Mouse (Mus musculus) heart, embryonic 13.5 days (tissue): ENCODE results near the gene Cemip. TPM values are rescaled to one million over a fixed set of nuclear protein-coding genes. Genes with fewer than 3 reads are reported as not detected.

Experiments
- ATAC-seq: fragments of 200-750 bp; cut with Nextera tagmentation; 2 replicates; pipeline ENCODE4 v1.8.0; 2017; ENCODE audit warnings: moderate TSS enrichment; ENCODE audit not compliant: insufficient number of reproducible peaks, low FRiP score, low TSS enrichment; ENCODE audit errors: extremely low read depth
- H3K27ac ChIP-seq: fragments of 300-500 bp; sonication (generic); replicated peaks from 2 replicates; pipeline ENCODE4 v1.5.1; 2015; ENCODE audit warnings: moderate library complexity, mild to moderate bottlenecking, inconsistent platforms
- H3K27me3 ChIP-seq: fragments of 300-500 bp; sonication (generic); replicated peaks from 2 replicates; pipeline ENCODE4 v1.6.1; 2015; ENCODE audit warnings: mild to moderate bottlenecking, inconsistent platforms
- H3K36me3 ChIP-seq: fragments of 300-500 bp; sonication (generic); 2 replicates; pipeline ENCODE4 v1.6.1; 2015; ENCODE audit warnings: mild to moderate bottlenecking, inconsistent platforms
- H3K4me1 ChIP-seq: fragments of 300-500 bp; sonication (generic); 2 replicates; pipeline ENCODE4 v1.6.1; 2015; ENCODE audit warnings: inconsistent platforms
- H3K4me2 ChIP-seq: fragments of 300-500 bp; sonication (generic); 2 replicates; pipeline ENCODE4 v1.6.1; 2015; ENCODE audit warnings: inconsistent platforms, mild to moderate bottlenecking, moderate library complexity
- H3K4me3 ChIP-seq: fragments of 300-500 bp; sonication (generic); 2 replicates; pipeline ENCODE4 v1.5.1; 2015; ENCODE audit warnings: moderate library complexity, mild to moderate bottlenecking, inconsistent platforms
- H3K9ac ChIP-seq: fragments of 300-500 bp; sonication (generic); 2 replicates; pipeline ENCODE4 v1.6.1; 2015; ENCODE audit warnings: inconsistent platforms, mild to moderate bottlenecking, moderate library complexity
- H3K9me3 ChIP-seq: fragments of 300-500 bp; sonication (generic); 2 replicates; pipeline ENCODE4 v1.6.1; 2016; ENCODE audit warnings: inconsistent platforms
- WGBS: fragments of 180-500 bp; shearing (Covaris S2); methylation state at CpG from one replicate; pipeline ENCODE4 v1.1.7; 2015; ENCODE audit warnings: mixed read lengths; 5-methylcytosine and 5-hydroxymethylcytosine counted together
- polyA plus RNA-seq: library from polyadenylated mRNA; unstranded; fragments of >200 nt; fragmentation: Nextera tagmentation; extraction: Ambion mirVana; gene quantifications from 2 replicates; pipeline ENCODE4 v1.2.1, GENCODE M21; 2015

Cemip gene
- polyA plus RNA-seq, 1 experiment from 2014 or later: 0.86 TPM

DNA sequence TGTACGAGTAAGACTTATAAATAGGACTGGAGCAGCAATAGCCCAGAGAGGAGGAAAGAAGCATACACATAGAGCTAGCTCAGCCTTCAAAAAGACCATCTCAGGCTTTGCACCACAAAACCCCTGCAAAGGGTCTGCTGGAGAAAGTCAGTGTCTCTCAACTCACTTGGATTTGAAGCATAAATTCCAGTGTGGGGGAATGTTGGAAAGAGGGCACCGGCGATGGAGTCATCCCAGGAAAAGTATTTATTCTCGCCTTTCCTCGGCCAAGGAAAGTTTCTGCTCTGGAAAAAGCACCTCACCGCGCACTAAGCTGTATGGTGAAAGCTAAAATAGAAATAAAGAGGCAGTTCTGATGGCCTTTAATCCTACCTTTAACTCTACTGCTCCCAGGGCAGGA, 32.4 kb downstream of the Cemip start:
- no peak overlapping the region for H3K27ac ChIP-seq
- no peak overlapping the region for H3K4me2 ChIP-seq
- ATAC-seq: no peak
- H3K4me3 ChIP-seq: no peak overlapping the region
- no peaks in the 10 kb centered on the region for H3K9me3 ChIP-seq
- no peaks in the 10 kb centered on the region for H3K27me3 ChIP-seq
- no peaks in the 10 kb centered on the region for H3K4me1 ChIP-seq
- no peak overlapping the region for H3K9ac ChIP-seq
- H3K36me3 ChIP-seq: no peaks in the 10 kb centered on the region
- 81% methylated on average over 7 of the region's 7 CpGs for WGBS

DNA sequence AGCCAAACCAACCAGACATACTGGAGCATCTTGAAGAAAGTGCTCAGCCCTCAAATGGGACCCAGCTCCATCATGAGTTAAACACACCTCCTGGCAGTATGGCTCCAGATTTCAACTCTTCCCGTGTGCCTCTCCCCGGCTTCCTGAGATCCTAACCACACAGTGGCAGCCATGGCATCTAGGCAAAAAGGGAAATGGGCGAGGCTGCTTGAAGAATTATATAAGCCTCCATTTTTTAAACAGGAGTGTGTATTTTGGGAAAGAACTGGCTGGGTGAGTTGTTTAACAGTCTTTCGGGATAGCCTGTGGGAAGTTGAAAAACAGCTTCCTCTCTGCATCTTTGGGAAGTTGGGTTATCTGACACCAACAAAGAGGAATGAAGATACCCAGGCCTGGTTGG, 34.9 kb downstream of the Cemip start:
- H3K4me1 ChIP-seq: no peaks in the 10 kb centered on the region
- no peaks in the 10 kb centered on the region for H3K9me3 ChIP-seq
- H3K27ac ChIP-seq: no peak overlapping the region
- peaks cover 3% of the 10 kb centered on the region; the same call in 1 of the 2 replicates for H3K36me3 ChIP-seq
- H3K4me2 ChIP-seq: no peak overlapping the region
- H3K4me3 ChIP-seq: no peak overlapping the region
- no peak overlapping the region for H3K9ac ChIP-seq
- no peak for ATAC-seq
- 71% methylated on average over 4 of the region's 4 CpGs for WGBS
- H3K27me3 ChIP-seq: no peaks in the 10 kb centered on the region

DNA sequence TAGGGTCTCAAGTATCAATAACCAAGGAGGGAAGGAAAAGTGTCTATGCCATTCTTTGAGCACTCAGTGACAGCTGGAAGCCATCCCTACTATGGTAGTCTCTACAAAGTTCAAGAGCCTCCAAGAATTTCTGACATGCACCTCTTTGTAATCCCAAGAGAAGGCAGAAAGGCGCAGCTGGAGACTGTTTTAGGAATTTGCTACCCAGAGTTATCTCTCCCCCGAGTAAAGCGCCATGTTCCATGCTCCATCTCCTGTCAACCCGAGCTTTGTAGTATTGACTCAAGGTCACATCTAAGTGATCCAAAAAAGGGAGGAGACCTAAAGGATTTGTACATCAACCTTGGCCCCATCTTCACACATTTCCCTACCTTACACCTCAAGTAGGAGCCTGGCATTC, 40.8 kb downstream of the Cemip start:
- ATAC-seq: no peak
- Histone ChIP-seq H3K27ac (no peak overlapping the region), H3K4me1 (no peaks in the 10 kb centered on the region), H3K27me3 (no peaks in the 10 kb centered on the region), H3K9me3 (no peaks in the 10 kb centered on the region), H3K4me2 (no peak overlapping the region), H3K36me3 (peaks cover 3% of the 10 kb centered on the region; the same call in 1 of the 2 replicates), H3K9ac (no peak overlapping the region), H3K4me3 (no peak overlapping the region)
- WGBS: 59% methylated on average over 4 of the region's 4 CpGs

DNA sequence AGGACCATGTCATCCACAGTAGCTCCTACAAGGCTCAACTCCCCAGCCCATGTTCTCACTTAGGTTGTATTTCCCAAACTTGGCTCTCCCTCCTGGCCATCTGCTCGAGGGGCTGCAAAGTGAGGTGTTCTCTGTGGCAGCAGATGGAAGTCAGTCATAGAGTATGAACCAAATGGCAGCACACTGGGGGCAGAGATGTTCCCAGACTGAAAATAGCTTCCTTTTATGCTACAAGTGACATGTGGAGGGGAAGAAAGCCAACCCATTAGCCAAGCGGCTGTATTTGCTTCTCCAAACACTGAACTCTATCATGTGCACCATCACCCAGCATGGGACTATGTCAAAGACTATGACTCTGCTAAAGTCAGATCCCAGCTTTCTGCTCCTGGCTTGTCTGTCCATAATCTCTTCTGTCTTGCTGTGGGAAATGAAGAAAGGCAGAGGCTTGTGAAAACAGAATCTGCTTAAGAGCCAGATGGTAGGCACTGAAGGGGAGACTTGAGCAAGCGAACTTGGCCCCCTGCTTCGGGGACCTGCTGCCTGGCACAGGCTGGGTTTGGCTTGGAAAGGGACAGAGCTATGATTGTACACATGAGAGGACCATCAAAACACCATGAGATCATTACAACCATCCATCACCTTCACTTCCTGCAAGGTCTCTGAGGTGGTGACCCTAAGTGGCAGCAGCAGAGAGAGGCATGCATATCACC, 41.6 kb downstream of the Cemip start:
- Histone ChIP-seq H3K9ac (no peak overlapping the region), H3K9me3 (no peaks in the 10 kb centered on the region), H3K27me3 (no peaks in the 10 kb centered on the region), H3K36me3 (peaks cover 3% of the 10 kb centered on the region; the same call in 1 of the 2 replicates), H3K4me1 (no peaks in the 10 kb centered on the region), H3K4me3 (no peak overlapping the region), H3K4me2 (no peak overlapping the region), H3K27ac (no peak overlapping the region)
- no peak for ATAC-seq
- WGBS: 74% methylated on average over 4 of the region's 4 CpGs

GRCm38 (mm10) chr7:84042726-84043125, 43.6 kb downstream of the Cemip start:
- Histone ChIP-seq H3K4me3 (no peak overlapping the region), H3K4me1 (no peaks in the 10 kb centered on the region), H3K9me3 (no peaks in the 10 kb centered on the region), H3K36me3 (no peaks in the 10 kb centered on the region), H3K9ac (no peak overlapping the region), H3K27me3 (no peaks in the 10 kb centered on the region), H3K4me2 (no peak overlapping the region), H3K27ac (no peak overlapping the region)
- WGBS: 73% methylated on average over 1 of the region's 1 CpGs
- no peak for ATAC-seq

DNA sequence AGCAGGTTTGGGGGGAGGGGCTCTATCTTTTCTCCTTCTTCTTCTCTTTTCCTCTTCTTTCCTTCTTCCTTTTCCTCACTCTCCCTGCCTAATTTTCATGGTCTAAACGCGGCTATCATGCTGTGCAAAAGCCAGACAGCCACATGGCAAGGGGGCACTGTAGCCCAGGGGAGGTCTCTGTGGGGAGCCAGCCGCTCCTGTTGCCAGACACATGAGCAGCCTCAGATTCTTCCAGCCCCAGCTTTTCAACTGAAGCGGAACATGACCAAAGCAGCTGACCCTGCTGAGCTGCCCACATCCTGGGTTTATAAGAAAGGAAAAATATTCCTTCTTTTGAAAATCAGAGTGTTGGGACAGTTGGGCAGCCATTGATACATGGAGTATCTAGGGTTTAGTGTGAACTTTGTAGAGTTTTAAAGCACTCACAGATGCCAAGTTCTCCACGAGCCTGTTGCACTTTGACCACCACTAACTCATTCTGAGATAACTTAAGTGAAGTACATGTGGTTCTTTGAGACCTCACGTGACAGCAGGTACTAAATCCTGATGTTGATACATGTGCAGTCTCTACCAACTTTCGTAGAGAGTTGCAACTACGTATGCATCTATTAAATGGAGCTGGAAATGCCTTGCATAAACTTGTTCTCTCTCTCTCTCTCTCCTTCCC, 46.3 kb downstream of the Cemip start:
- no peak overlapping the region for H3K4me2 ChIP-seq

GRCm38 (mm10) chr7:84038642-84039041, 47.7 kb downstream of the Cemip start:
- Histone ChIP-seq H3K36me3 (no peaks in the 10 kb centered on the region), H3K27me3 (no peaks in the 10 kb centered on the region), H3K9ac (no peak overlapping the region), H3K4me2 (no peak overlapping the region), H3K9me3 (no peaks in the 10 kb centered on the region), H3K4me1 (no peaks in the 10 kb centered on the region), H3K4me3 (no peak overlapping the region), H3K27ac (no peak overlapping the region)
- ATAC-seq: no peak
- WGBS: 86% methylated on average over 10 of the region's 10 CpGs

More for the DNA sequence above, 46.3 kb downstream of the Cemip start:
- H3K27ac ChIP-seq: no peak overlapping the region
- WGBS: 60% methylated on average over 8 of the region's 8 CpGs
- no peaks in the 10 kb centered on the region for H3K9me3 ChIP-seq
- H3K9ac ChIP-seq: no peak overlapping the region
- H3K36me3 ChIP-seq: no peaks in the 10 kb centered on the region
- no peak overlapping the region for H3K4me3 ChIP-seq
- no peaks in the 10 kb centered on the region for H3K4me1 ChIP-seq
- ATAC-seq: no peak
- no peaks in the 10 kb centered on the region for H3K27me3 ChIP-seq

- WGBS: 63% methylated on average over 1 of the region's 1 CpGs
- Histone ChIP-seq H3K4me2 (no peak overlapping the region), H3K27me3 (0 out of 2 replicates have a peak, but pooled peaks cover 3% of the 10 kb centered on the region), H3K4me3 (no peak overlapping the region), H3K9me3 (no peaks in the 10 kb centered on the region), H3K9ac (no peak overlapping the region), H3K27ac (no peak overlapping the region), H3K4me1 (peaks cover 15% of the 10 kb centered on the region), H3K36me3 (no peaks in the 10 kb centered on the region)
- ATAC-seq: no peak
Observed at GRCm38 (mm10) chr7:84032831-84033230, 53.5 kb downstream of the Cemip start.

DNA sequence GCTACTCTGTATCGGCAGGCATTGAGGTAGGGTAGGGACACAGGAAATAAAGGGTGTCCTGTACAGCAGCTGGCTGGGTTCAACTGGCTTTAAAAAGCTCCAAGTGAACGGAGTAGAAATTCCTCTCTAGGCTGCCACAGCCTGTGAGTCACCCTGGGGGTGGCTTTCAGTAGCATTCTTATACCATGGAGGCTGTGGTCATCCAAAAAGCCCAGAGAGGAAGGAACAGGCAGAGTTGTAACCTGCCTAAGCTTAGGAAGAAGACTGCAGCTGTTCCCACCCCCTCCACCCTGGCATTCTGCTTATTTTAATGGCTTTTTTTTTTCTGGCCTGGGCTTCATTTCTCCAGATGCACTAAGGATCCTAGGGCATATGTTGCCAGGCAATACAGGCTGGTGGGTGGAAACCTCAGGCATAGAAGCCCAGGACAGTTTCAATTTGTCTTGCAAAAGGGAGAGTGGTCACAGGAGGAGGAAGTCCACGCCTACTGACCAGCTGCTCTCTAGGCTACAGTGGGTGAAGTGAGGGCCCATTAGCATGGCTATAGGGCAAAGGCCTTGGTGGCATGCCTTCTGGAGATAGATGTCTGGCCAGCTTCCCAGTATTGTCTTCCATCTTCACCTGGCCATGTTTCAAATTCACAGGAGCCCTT, 57.1 kb downstream of the Cemip start:
- no peaks in the 10 kb centered on the region for H3K36me3 ChIP-seq
- no peaks in the 10 kb centered on the region for H3K9me3 ChIP-seq
- ATAC-seq: no peak
- H3K27me3 ChIP-seq: 0 out of 2 replicates have a peak, but pooled peaks cover 3% of the 10 kb centered on the region
- no peak overlapping the region for H3K4me2 ChIP-seq
- no peak overlapping the region for H3K9ac ChIP-seq
- 37% methylated on average over 3 of the region's 3 CpGs for WGBS
- no peak overlapping the region for H3K4me3 ChIP-seq
- 0 out of 2 replicates have a peak overlapping the region, but pooled peaks have one; percentile 1 for H3K27ac ChIP-seq
- H3K4me1 ChIP-seq: peaks cover 15% of the 10 kb centered on the region

DNA sequence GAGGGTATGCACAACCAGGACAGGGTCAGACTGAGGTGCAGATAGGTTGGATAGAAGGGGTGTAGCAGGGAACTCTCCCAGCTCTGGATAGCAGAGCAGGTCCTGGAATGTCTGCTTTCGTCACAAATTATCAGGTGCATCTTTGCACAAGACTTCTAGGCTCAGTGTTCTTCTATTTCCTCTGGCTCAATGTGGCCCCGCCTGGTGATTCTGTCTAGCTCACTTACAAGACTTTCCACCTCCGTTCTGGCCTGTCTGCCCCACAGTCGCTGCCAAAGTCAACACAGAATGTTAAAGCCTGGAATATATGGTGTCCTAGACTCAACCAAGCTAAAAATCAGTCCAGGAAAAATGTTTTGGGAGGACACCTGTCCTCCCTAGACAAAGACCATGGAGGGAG, 57.9 kb downstream of the Cemip start:
- H3K9me3 ChIP-seq: no peaks in the 10 kb centered on the region
- no peak overlapping the region for H3K4me2 ChIP-seq
- H3K4me3 ChIP-seq: no peak overlapping the region
- H3K27ac ChIP-seq: no peak overlapping the region
- 44% methylated on average over 4 of the region's 4 CpGs for WGBS
- 0 out of 2 replicates have a peak, but pooled peaks cover 1% of the 10 kb centered on the region for H3K27me3 ChIP-seq
- no peak for ATAC-seq
- H3K9ac ChIP-seq: no peak overlapping the region
- no peaks in the 10 kb centered on the region for H3K36me3 ChIP-seq
- peaks cover 15% of the 10 kb centered on the region for H3K4me1 ChIP-seq

DNA sequence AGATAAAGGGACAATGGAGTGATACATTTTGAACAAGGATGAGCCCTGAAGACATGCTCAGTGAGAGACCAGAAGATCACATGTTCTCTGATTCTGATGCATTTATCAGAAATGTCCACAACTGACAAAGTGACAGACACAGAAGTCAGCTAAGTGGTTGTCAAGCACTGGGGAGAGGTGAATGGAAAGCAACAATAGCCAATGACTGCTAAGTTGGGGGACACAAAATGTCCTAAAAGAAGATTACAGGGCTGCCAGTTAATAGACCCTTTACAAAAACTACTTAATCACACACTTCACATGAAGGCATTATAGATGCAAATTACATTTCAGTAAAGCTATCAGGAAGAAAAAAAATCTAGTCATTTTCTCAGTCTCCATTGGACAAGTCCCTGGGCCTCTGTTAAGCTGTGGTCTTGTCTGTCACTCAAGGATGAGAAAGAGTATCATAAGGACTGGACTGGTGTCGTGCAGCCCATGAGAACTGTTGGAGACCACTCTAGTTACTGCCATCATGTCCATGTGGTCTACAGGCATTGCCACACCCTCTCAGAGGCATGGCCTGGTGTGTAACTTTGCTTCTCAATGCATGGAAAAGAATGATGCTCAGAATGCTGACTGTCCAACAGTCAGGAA, 59.2 kb downstream of the Cemip start:
- no peak for ATAC-seq
- Histone ChIP-seq H3K36me3 (no peaks in the 10 kb centered on the region), H3K27me3 (no peaks in the 10 kb centered on the region), H3K4me1 (peaks cover 20% of the 10 kb centered on the region), H3K4me3 (no peak overlapping the region), H3K4me2 (no peak overlapping the region), H3K9me3 (no peaks in the 10 kb centered on the region), H3K9ac (no peak overlapping the region), H3K27ac (no peak overlapping the region)
- 66% methylated on average over 1 of the region's 1 CpGs for WGBS
